Mouse (Mus musculus) embryonic facial prominence, embryonic 15.5 days (tissue): ENCODE results near the gene Cabin1. TPM values are rescaled to one million over a fixed set of nuclear protein-coding genes. Genes with fewer than 3 reads are reported as not detected.
A peak's percentile ranks its signal among the peaks of the same experiment; 100 is the strongest.

Experiments used
- ATAC-seq: fragments of 200-750 bp; cut with Nextera tagmentation; 2 replicates; pipeline ENCODE4 v1.8.0; 2017; ENCODE audit warnings: low read depth, moderate TSS enrichment; ENCODE audit not compliant: insufficient number of reproducible peaks, low FRiP score, low TSS enrichment
- H3K27ac ChIP-seq: fragments of 300-500 bp; sonication (generic); replicated peaks from 2 replicates; pipeline ENCODE4 v1.5.1; 2015; ENCODE audit warnings: mild to moderate bottlenecking, inconsistent platforms
- H3K27me3 ChIP-seq: fragments of 300-500 bp; sonication (generic); 2 replicates; pipeline ENCODE4 v1.6.1; 2015; ENCODE audit warnings: inconsistent platforms
- H3K36me3 ChIP-seq: fragments of 300-500 bp; sonication (generic); 2 replicates; pipeline ENCODE4 v1.6.1; 2015; ENCODE audit warnings: mild to moderate bottlenecking, inconsistent platforms
- H3K4me1 ChIP-seq: fragments of 300-500 bp; sonication (generic); 2 replicates; pipeline ENCODE4 v1.6.1; 2015; ENCODE audit warnings: inconsistent platforms
- H3K4me2 ChIP-seq: fragments of 300-500 bp; sonication (generic); replicated peaks from 2 replicates; pipeline ENCODE4 v1.6.1; 2015; ENCODE audit warnings: mild to moderate bottlenecking, inconsistent platforms
- H3K4me3 ChIP-seq: fragments of 300-500 bp; sonication (generic); replicated peaks from 2 replicates; pipeline ENCODE4 v1.5.1; 2015; ENCODE audit warnings: mild to moderate bottlenecking, inconsistent platforms
- H3K9ac ChIP-seq: fragments of 300-500 bp; sonication (generic); 2 replicates; pipeline ENCODE4 v1.6.1; 2015; ENCODE audit warnings: inconsistent platforms
- H3K9me3 ChIP-seq: fragments of 300-500 bp; sonication (generic); replicated peaks from 2 replicates; pipeline ENCODE4 v1.6.1; 2016; ENCODE audit warnings: inconsistent platforms
- WGBS: fragments of 180-500 bp; shearing (Covaris S2); methylation state at CpG from one replicate; pipeline ENCODE4 v1.1.7; 2015; 5-methylcytosine and 5-hydroxymethylcytosine counted together
- polyA plus RNA-seq: library from polyadenylated mRNA; unstranded; fragments of >200 nt; fragmentation: Nextera tagmentation; extraction: Ambion mirVana; gene quantifications from 2 replicates; pipeline ENCODE4 v1.2.1, GENCODE M21; 2015

Gene Cabin1
- polyA plus RNA-seq, 1 experiment from 2014 or later = 30.0 TPM

DNA sequence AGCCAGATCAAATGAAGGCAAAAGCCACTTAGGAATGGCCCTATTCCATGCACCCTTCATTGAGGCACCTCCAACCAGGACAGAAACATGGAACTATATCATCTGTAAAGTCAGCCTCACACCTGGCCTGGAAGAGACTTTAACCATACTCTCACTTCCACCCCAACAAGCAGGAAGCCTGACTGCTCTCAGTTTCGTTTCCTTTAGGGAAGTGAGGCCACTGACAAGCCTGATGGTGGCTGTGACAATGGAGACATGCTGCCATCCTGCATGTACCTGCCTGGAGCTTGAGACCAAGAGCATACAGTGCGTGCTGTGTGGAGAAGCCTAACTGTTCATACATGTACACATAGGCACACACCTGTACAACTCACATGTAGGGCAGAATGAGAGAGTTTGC lies 53.9 kb downstream of the Cabin1 start:
- no peaks in the 10 kb centered on the region for H3K9me3 ChIP-seq
- no peak overlapping the region for H3K4me2 ChIP-seq
- no peak overlapping the region for H3K27ac ChIP-seq
- H3K9ac ChIP-seq = no peak overlapping the region
- no peak for ATAC-seq
- H3K4me1 ChIP-seq = no peaks in the 10 kb centered on the region; the same call in 1 of the 2 replicates
- 82% methylated on average over 2 of the region's 2 CpGs for WGBS
- H3K27me3 ChIP-seq = no peaks in the 10 kb centered on the region
- peaks cover 62% of the 10 kb centered on the region for H3K36me3 ChIP-seq
- H3K4me3 ChIP-seq = no peak overlapping the region

DNA sequence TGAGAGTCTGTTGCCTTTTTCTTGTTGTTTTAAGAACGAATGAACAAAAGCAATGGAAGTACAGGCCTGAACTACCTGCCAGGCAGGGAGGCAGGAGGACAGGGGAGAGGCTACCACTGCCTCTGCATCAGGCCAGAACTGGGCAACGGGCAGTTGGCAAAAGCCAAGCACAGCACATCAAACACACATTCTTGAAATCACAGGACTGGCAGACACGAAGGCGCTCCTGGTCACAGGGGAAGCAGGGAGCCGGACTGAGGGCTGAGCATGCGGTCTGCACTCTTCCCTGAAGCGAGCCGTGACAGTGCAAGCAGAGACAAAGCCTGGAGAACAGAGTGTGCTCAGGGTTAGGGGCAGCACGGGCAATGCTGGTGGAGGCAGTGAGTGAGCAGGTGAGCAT lies 54.9 kb downstream of the Cabin1 start:
- H3K27me3 ChIP-seq = no peaks in the 10 kb centered on the region
- H3K9ac ChIP-seq = no peak overlapping the region
- no peak overlapping the region for H3K4me3 ChIP-seq
- 89% methylated on average over 9 of the region's 9 CpGs for WGBS
- no peak overlapping the region for H3K27ac ChIP-seq
- no peaks in the 10 kb centered on the region for H3K9me3 ChIP-seq
- no peak overlapping the region for H3K4me2 ChIP-seq
- H3K36me3 ChIP-seq = peaks cover 61% of the 10 kb centered on the region
- peaks cover 8% of the 10 kb centered on the region for H3K4me1 ChIP-seq
- no peak for ATAC-seq

DNA sequence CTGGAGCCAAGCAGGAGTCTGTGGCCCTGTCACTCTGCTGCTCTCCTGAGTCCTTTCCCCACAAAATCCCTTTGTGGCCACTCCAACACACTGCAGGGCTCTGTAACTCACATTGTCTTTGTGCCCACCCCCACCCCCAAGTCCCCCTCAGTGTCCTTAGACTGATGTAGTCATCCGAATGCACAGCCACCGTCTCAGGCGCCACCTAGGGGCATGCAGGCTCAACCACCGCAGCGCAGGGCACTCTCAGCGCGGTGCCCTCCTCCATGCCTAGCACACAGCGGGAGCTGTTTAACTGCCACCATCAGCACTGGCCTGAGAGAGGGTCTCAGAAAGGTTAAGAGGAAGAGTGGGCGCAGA lies 55.5 kb downstream of the Cabin1 start:
- Histone ChIP-seq H3K4me1 (peaks cover 15% of the 10 kb centered on the region), H3K9ac (no peak overlapping the region), H3K4me2 (no peak overlapping the region), H3K4me3 (no peak overlapping the region), H3K36me3 (peaks cover 55% of the 10 kb centered on the region), H3K27ac (no peak overlapping the region), H3K27me3 (no peaks in the 10 kb centered on the region), H3K9me3 (no peaks in the 10 kb centered on the region)
- 42% methylated on average over 9 of the region's 9 CpGs for WGBS
- ATAC-seq = no peak

DNA sequence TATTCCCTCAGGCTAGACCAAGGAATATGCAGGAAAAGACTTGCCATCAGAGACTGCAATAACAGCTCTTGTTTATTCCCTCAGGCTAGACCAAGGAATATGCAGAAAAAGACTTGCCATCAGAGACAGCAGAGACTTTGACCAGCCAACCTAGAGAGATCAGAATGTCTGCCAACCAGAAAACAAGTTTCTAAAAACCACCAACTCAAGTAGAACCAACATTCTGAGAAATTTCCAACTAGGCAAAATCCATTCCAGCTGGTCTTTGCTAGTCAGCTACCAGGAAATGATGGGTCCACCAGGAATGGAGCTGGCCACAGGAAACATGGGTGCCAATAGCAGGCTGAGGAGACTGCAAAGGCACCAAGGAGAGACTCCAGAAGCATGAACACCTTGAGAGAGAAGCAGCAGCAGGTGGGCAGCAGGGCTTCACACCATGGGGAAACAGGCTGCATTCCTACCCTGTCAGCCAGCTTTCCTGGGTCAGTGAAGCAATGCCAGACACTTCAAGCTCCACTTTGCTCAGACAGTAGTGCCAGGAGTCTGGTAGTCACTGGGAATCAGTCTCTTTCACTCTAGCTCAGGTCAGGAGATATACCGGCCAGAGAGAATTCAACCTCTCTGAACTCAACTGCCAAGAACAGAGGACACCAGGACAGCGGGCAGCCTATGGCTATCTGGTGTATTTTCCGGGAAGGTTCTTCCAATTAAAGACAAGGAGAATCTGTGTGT lies 56.1 kb downstream of the Cabin1 start:
- no peak for ATAC-seq
- Histone ChIP-seq H3K9me3 (no peaks in the 10 kb centered on the region), H3K27me3 (no peaks in the 10 kb centered on the region), H3K9ac (no peak overlapping the region), H3K4me1 (peaks cover 15% of the 10 kb centered on the region), H3K4me2 (no peak overlapping the region), H3K27ac (no peak overlapping the region), H3K4me3 (no peak overlapping the region), H3K36me3 (peaks cover 50% of the 10 kb centered on the region)
- WGBS = 89% methylated on average over 3 of the region's 3 CpGs

DNA sequence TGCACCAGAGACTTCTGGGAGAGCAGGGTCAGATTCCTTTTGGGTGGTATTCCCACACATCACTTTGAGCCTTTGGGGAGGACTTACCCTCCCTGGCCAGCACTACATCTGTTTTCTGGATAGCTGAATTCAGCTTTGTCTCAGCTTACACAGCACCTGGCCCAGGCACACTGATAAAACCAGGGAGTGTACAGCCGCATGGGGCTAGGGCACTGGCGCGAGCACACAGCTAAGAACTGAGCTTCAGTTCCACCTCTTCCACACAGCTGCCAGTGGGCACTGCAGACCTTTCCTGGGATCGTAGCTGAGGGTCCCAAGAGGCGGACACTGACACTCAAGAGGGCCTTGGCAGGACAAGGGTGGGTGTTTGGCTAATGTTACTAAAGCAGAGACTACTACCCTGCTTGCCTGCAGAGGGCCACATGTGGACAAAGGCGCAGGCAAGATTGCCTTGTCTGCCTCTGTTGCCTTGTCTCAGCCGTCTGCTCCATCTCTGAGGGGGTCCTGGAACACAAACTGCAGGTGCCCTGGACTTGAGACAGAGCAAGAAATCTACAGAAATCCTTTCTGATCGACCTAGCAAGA lies 57.4 kb downstream of the Cabin1 start:
- Histone ChIP-seq H3K9ac (no peak overlapping the region), H3K36me3 (peaks cover 36% of the 10 kb centered on the region), H3K4me3 (no peak overlapping the region), H3K27me3 (no peaks in the 10 kb centered on the region), H3K27ac (no peak overlapping the region), H3K4me2 (no peak overlapping the region), H3K9me3 (no peaks in the 10 kb centered on the region), H3K4me1 (peaks cover 15% of the 10 kb centered on the region)
- ATAC-seq = no peak
- WGBS = 76% methylated on average over 8 of the region's 8 CpGs

DNA sequence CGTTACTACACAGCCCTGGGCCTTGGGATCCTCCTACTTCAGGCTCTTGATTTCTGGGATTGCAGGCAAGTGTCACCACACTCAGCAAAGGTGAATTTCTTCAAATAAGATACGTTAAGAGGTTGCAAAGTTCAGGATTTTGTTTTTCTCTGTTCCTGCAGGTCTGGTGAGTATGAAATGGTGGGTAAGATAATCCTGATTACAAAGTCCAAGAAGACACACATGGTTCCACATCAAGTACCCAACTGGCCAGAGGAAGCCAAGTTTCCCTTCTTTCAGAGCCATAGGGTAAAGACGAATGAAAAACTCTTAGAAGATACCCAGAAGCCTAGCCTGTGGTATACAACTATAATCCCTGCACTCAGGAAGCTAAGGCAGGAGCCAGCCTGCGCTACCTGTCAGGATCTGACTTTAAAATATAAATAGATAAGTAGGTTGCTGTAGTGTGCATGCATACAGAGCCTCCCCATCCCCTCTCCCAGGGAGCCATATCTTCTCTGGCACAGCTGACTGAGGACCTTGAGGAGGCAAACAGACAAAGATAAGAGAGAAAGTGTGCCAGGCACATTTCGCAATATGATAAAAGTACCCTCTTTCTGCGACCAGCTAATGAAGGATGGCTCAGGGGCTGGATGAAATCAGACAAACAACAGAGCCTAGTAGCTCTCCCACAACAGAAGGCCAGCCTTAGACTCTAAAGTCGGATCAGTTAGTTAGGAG lies 58.3 kb downstream of the Cabin1 start:
- WGBS = 77% methylated on average over 7 of the region's 7 CpGs
- Histone ChIP-seq H3K36me3 (peaks cover 31% of the 10 kb centered on the region), H3K27me3 (no peaks in the 10 kb centered on the region), H3K4me1 (peaks cover 15% of the 10 kb centered on the region), H3K4me2 (no peak overlapping the region), H3K4me3 (no peak overlapping the region), H3K9me3 (no peaks in the 10 kb centered on the region), H3K9ac (no peak overlapping the region), H3K27ac (no peak overlapping the region)
- ATAC-seq = no peak

DNA sequence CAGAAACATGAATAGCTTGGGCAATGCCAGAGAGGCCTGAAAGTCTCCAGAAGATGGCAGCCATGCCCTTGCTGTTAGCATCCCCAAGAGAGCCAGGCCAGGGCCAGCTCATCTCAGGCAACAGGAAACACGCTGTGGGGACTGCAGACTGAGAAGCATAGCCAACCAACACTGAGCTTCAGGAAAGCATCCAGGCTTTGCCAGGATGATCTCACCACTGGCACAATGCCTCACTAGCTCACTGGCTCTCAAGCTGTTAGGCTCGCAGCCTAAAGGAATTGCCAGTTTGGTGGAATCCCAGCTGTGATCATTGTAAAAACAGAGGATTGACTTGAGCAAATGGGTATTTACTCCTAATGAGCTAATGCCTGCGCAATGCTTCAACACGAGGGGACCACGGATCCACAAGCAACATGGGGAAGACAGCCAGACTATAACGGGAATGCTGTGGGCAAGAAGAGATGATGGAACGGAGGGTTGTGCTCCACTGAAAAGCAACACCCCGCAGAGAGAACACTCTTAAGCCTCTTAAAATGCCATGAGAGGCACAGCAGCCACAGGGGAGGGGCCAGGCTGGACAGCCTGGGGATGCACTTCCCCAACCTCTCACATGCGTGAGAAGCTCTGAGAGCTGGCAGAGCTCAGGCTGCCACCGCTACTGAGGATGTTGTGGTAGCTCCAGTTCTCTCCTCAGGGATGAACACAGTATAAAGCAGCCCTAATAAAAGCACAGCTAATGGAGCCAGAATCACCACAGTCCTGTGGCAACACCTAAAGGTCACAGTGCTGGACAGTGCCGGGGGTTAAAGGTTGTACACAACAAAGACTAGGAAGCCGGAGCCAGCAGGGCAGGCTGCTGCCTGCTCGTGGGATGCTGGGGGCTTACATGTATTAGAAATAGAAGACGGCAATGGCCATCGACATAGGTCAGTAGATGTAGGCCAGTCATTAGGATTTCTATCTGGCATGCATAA lies 59.6 kb downstream of the Cabin1 start:
- Histone ChIP-seq H3K27me3 (no peaks in the 10 kb centered on the region), H3K27ac (peak overlapping the region; percentile 84), H3K4me2 (no peak overlapping the region; the same call in 1 of the 2 replicates), H3K9ac (no peak overlapping the region), H3K36me3 (peaks cover 23% of the 10 kb centered on the region; the same call in 1 of the 2 replicates), H3K9me3 (no peaks in the 10 kb centered on the region), H3K4me1 (peaks cover 15% of the 10 kb centered on the region), H3K4me3 (no peak overlapping the region)
- ATAC-seq = peak; percentile 87
- 52% methylated on average over 15 of the region's 15 CpGs for WGBS

DNA sequence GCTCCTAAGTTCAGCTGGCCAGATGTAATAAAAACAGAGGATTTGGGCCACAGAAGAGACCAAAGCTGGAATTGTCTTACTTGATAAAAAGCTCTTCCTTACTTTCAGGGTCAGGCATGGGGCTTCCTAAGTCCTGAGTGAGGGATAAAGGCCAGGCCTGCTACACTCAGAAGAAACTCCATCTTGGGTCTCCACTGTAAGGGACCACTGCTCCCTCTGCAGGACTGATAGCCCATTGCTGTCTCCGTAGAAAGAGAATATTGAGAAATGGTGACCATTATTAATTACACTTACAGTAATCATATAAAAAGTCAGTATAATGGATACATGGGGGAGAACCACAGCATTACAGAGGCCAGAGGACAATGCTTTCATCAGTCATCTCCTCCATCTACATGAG lies 60.6 kb downstream of the Cabin1 start:
- Histone ChIP-seq H3K36me3 (peaks cover 20% of the 10 kb centered on the region; the same call in 1 of the 2 replicates), H3K27me3 (no peaks in the 10 kb centered on the region), H3K27ac (peak overlapping the region; percentile 84; the same call in 1 of the 2 replicates), H3K4me1 (peaks cover 15% of the 10 kb centered on the region), H3K9me3 (no peaks in the 10 kb centered on the region), H3K4me3 (no peak overlapping the region), H3K9ac (no peak overlapping the region), H3K4me2 (no peak overlapping the region)
- ATAC-seq = no peak
- 67% methylated on average over 1 of the region's 1 CpGs for WGBS

DNA sequence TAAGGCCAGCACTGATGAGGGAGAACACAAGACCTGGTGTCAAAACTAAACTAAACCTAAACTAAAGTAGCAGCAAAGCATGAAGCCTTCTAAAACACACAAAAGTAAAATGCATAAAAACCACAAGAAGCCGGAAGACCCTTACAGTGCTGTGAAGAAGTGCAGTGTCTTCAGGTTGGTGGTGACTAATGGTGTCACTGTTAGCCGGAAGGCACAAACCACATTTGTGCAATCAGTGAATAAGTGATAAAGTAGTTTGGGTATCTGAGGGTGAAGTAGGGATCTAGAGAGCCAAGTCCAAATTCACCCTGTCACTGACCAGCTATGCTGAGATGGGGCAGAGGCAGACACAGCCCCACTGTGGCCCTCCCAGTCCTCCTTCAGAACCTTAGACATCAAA lies 61.6 kb downstream of the Cabin1 start:
- WGBS = 91% methylated on average over 2 of the region's 2 CpGs
- ATAC-seq = no peak
- H3K4me3 ChIP-seq = no peak overlapping the region
- H3K27me3 ChIP-seq = no peaks in the 10 kb centered on the region
- H3K4me2 ChIP-seq = no peak overlapping the region
- no peak overlapping the region for H3K9ac ChIP-seq
- no peak overlapping the region for H3K27ac ChIP-seq
- H3K4me1 ChIP-seq = peaks cover 15% of the 10 kb centered on the region
- H3K36me3 ChIP-seq = peaks cover 17% of the 10 kb centered on the region; the same call in 1 of the 2 replicates
- no peaks in the 10 kb centered on the region for H3K9me3 ChIP-seq

DNA sequence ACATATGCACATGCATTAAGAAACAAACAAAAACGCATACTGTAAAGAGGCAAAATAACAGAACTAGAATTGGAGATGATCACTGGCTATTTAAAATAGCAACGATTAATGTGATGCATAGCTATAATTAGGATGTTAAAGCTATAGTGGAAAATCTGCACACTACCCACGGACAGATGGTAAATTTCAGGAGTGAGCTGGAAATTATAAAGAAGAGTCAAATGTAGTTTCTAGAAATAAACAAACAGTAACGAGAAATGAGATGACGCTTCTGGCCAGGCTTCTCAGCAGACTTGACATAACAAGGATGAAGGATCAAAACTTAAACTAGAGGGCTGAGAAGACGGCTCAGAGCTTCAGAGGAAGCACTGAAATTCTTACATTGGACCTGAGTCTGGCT lies 62.9 kb downstream of the Cabin1 start:
- no peak overlapping the region for H3K27ac ChIP-seq
- H3K27me3 ChIP-seq = no peaks in the 10 kb centered on the region
- no peak for ATAC-seq
- no peak overlapping the region for H3K4me3 ChIP-seq
- peaks cover 25% of the 10 kb centered on the region for H3K36me3 ChIP-seq
- H3K9ac ChIP-seq = no peak overlapping the region
- no peaks in the 10 kb centered on the region for H3K9me3 ChIP-seq
- H3K4me2 ChIP-seq = no peak overlapping the region
- peaks cover 15% of the 10 kb centered on the region for H3K4me1 ChIP-seq
- 69% methylated on average over 6 of the region's 6 CpGs for WGBS

DNA sequence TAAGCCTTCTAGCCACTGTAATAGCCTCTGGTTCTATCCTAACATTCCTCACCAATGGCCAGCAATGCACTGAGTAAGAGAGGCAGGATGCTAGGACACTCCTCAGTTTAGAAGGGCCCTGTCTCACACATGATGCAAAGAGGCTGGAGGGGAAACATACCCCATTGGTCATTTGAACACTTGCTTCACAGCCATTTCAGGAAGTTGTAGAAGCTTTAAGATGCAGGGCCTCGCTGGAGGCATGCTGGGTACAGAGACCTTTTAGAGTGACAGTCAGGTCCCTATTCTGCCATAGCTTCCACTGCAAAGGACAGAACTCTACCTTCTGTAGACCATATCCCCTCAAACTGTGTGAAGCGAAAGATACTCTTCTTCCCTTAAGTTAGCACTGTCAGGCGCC lies 66.4 kb downstream of the Cabin1 start:
- Histone ChIP-seq H3K36me3 (peaks cover 57% of the 10 kb centered on the region), H3K4me2 (no peak overlapping the region)

More for the DNA sequence above, 66.4 kb downstream of the Cabin1 start:
- Histone ChIP-seq H3K27me3 (no peaks in the 10 kb centered on the region), H3K27ac (no peak overlapping the region), H3K4me1 (no peaks in the 10 kb centered on the region), H3K9me3 (no peaks in the 10 kb centered on the region), H3K4me3 (no peak overlapping the region), H3K9ac (no peak overlapping the region)
- no peak for ATAC-seq
- WGBS = 85% methylated on average over 3 of the region's 3 CpGs
